Mouse (Mus musculus) E14TG2a.4 (cell line): Measurements from ENCODE around the gene Spata5.

Source experiments
- CTCF ChIP-seq: conservative IDR thresholded peaks from 2 replicates; pipeline ENCODE4 v1.5.1; 2014; ENCODE audit warnings: low read length
- NANOG ChIP-seq: IDR thresholded peaks from 2 replicates; pipeline ENCODE4 v1.6.1; 2014; ENCODE audit warnings: borderline replicate concordance, low read length, mixed read lengths
- POU5F1 ChIP-seq: IDR thresholded peaks from 2 replicates; pipeline ENCODE4 v1.6.1; 2014; ENCODE audit warnings: low read length, borderline replicate concordance

- TF ChIP-seq CTCF: no peak
- no peak for TF ChIP-seq NANOG
- no peak for TF ChIP-seq POU5F1
Measured at GRCm38 (mm10) chr3:37602890-37603289, 183.2 kb downstream of the Spata5 start.
